Mouse (Mus musculus) heart, postnatal 14 days (tissue): Measurements from ENCODE around the gene Asb8. TPM values are rescaled to one million over a fixed set of nuclear protein-coding genes. Genes with fewer than 3 reads are reported as not detected.

ENCODE experiments used
- DNase-seq, 2 experiments: peaks; one replicate each; pipeline ENCODE4 v3.0.0; 2021 to 2022
- intact Hi-C: fragments of 180-260 bp; cut with DNase I; formaldehyde crosslinking; loops from one replicate; pipeline ENCODE4 v1.15.1; 2025
- total RNA-seq, 2 experiments: library from RNA; stranded (reverse); gene quantifications; 2 replicates each; pipeline ENCODE4 v1.2.3; 2021

Asb8 gene
- total RNA-seq, 2 experiments from 2014 or later: 99.8 to 111 TPM

DNA sequence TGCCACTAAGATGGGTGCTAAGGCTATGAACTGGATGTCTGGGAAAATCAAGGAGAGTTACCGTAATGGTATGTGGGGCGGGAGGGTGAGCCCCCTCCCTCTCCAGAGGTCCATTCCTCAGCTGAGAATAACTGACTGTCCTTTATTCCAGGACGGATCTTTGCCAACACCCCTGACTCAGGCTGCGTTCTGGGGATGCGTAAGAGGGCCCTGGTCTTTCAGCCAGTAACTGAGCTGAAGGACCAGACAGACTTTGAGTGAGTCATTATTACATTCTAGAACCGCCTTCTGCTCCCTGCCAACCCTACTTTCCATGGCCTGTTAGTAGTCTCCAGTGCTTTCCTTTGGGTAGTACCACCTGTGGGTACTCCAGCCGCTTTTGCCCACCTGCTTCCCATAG lies 34.0 kb downstream of the Asb8 start:
- DNase-seq: no peak
- intact Hi-C loops: no loop called here

GRCm38 (mm10) chr15:98131001-98131400 lies 34.4 kb downstream of the Asb8 start:
- intact Hi-C loops: no loop called here
- peak; percentile 34 to 61 for DNase-seq

- no peak for DNase-seq
- intact Hi-C loops: no loop called here
These were observed 44.6 kb downstream of the Asb8 start for GRCm38 (mm10) chr15:98120831-98121230.

- intact Hi-C loops: no loop called here
- DNase-seq: no peak
These were observed 46.1 kb downstream of the Asb8 start for GRCm38 (mm10) chr15:98119363-98119762.

DNA sequence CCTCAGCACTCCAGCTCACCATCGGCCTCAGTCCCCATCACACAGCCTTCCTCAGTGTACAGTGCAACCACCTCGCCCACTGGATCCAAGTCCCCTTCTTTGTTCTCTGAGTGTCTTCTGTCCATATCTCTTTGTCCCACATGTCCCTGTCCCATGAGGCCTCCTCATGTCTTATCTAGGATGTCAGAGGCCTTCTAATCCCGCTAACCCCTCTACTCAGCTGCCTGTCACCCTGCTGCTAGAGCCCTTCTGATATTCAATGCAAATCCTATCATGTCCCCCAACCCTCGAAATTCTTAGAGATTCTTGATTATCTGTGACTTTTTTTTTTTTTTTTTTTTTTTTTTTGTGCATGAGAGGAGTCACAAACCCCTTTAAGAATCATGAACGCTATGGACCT lies 49.1 kb downstream of the Asb8 start:
- no peak for DNase-seq
- intact Hi-C loops: no loop called here

GRCm38 (mm10) chr15:98115779-98116163 lies 49.7 kb downstream of the Asb8 start:
- intact Hi-C loops: no loop called here
- DNase-seq: no peak

DNA sequence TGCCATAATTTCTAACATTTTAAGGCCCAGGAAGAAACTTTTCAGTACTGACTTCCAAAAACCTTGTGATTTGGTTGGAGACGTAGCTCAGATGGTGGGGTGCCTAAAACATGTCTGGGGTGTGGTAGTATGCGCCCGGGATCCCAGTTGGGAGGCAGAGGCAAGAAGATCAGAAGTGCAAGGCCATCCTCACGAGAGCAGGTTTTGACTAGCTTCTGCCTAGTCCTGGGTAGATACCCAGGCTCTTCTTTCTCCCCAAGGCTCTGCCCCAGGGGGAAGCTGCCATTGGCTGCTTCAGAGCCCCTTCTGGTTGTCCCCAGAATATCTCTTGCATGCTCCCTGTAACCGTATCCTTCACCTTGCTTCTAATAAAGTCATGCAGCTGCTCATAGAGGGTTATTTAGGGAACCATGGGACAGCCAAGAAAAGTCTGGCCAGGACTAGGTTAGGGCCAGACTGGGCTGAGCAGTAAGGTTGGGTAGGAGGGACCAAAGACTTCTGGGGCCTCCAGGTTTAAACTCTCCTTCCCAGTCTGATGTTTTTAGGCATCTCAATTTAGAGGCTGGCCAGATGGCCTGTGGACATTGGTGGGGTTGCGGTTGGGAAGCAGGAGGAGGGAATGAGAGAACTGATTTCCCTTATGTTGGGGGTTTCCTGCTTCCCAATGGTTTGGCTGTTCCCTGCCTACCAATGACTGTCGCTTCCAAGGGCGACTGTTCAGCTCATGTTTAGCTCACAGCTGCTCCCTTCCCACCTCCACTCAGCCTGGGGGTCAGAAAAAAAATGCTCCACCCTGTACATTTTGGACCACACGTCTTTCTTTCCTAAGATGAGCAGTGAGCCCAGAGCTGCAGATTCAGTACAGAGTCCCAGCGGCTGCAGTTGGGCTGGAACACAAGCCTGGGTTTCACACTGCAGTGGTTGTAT lies 50.3 kb downstream of the Asb8 start:
- DNase-seq: no peak
- intact Hi-C loops: no loop called here

DNA sequence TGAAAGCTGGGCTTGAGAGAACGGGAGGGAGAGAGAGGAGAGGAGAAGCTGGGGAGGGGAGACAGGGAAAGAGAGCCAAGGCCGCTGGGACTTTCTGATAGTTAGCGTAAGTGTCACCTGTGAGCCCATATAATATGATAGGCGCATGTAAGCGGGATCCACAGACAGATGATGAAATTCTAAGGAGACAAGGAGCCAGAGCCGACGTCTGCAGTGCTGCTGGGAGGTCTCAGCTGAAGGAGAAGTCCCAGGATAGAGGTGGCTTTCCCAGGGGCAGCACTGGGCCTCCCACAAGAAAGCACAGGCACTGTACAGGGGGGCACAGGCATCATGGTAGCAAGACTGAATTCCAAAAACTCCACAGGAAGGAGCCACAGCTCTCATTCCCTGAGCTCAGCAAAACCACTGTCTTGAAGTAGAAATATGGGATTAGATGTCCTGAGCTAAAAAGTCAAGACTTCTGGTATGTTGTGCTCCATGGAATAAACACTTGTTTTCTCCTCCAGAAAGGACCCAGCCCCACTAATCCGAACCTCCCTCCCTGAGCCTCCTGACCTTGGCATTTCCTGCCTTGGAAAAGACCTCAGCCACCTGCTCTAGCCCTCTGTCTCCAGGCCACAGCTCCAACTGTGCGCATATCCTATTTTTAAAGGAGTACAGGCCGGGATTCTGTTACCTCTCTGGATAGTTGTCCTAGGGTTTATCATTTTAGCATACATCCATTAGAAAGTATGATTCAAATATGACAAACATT lies 51.1 kb downstream of the Asb8 start:
- intact Hi-C loops: no loop called here
- no peak for DNase-seq

- intact Hi-C loops: no loop called here
- no peak for DNase-seq
These were observed 53.6 kb downstream of the Asb8 start for GRCm38 (mm10) chr15:98111791-98112190.

GRCm38 (mm10) chr15:98108297-98109152 lies 56.9 kb downstream of the Asb8 start:
- DNase-seq: peak; percentile 82 to 83
- intact Hi-C loops: loop anchor here (1.0 to 5.0 kb wide), 2 partner anchors 15 to 39 kb away; partner anchors contain the start of gene Senp1

GRCm38 (mm10) chr15:98107703-98108296 lies 57.6 kb downstream of the Asb8 start:
- no peak for DNase-seq
- intact Hi-C loops: loop anchor here (1.0 to 5.0 kb wide), 2 partner anchors 14 to 40 kb away; partner anchors contain the start of gene Senp1

DNA sequence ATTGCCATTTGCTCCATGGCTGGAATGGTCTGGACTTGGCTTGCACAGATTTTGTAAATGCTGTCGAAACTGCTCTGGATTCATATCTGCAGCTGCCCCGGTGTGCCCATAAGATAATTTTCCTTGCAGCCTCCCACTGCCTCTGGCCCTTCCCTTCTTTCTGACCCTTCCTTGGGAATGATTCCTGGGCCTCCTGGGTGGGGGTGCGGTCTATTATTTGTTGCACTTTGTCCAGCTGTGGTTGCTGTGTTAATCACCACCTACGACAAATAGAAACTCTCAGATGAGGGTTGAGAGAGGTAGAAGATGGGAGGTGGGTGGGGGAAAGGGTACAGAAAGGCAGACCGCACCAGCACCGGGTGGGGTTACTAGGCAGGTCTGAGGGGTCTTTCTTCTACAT lies 58.2 kb downstream of the Asb8 start:
- intact Hi-C loops: loop anchor here (5.0 kb wide), 1 partner anchor 40 kb away; no protein-coding TSS in a partner anchor
- no peak for DNase-seq

DNA sequence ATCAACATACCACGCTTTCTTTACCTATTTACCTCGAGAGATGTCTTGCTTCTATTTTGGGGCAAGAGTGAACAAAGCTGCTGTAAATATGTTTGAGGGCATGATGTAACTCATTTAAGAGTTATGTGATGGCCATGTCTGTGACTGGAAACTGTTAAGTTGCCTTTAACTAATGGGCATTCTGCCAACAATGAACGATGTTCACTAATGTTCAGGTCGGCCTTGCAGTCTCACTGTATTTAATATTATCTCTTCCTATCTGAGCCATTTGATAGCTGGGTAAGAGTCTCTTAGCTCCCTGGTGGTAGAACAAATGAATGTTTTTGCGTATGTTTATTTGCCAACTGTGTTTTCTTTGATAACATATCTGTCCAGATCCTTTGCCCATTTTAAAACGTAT lies 58.9 kb downstream of the Asb8 start:
- no peak for DNase-seq
- intact Hi-C loops: loop anchor here (5.0 kb wide), 1 partner anchor 41 kb away; no protein-coding TSS in a partner anchor

- intact Hi-C loops: no loop called here
These were observed 63.0 kb downstream of the Asb8 start for GRCm38 (mm10) chr15:98102401-98102800.

GRCm38 (mm10) chr15:98098519-98098918 lies 66.9 kb downstream of the Asb8 start:
- intact Hi-C loops: loop anchor here (10.0 kb wide), 1 partner anchor 416 kb away; no protein-coding TSS in a partner anchor
- DNase-seq: no peak

More at GRCm38 (mm10) chr15:98102401-98102800, 63.0 kb downstream of the Asb8 start:
- no peak for DNase-seq

DNA sequence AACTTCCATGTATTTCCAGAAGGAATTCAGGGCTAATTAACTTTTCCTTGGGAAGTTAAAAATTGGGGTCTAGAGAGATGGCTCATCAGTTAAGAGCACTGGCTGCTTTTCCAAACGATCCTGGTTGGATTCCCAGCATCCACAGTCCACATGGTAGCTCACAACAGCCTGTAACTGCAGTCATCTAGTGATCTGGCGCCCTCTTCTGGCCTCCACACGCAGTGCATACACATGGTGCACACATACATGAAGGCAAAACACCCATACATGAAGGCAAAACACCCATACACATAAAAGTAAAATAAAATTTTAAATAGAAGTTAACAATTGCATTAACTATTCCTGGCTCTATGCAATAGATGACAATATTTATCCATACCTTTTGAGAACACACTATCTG lies 68.5 kb downstream of the Asb8 start:
- intact Hi-C loops: loop anchor here (10.0 kb wide), 1 partner anchor 418 kb away; no protein-coding TSS in a partner anchor
- no peak for DNase-seq

GRCm38 (mm10) chr15:98094905-98095304 lies 70.5 kb downstream of the Asb8 start:
- no peak for DNase-seq
- intact Hi-C loops: loop anchor here (5.0 to 10.0 kb wide), 2 partner anchors 292 to 420 kb away; no protein-coding TSS in a partner anchor

DNA sequence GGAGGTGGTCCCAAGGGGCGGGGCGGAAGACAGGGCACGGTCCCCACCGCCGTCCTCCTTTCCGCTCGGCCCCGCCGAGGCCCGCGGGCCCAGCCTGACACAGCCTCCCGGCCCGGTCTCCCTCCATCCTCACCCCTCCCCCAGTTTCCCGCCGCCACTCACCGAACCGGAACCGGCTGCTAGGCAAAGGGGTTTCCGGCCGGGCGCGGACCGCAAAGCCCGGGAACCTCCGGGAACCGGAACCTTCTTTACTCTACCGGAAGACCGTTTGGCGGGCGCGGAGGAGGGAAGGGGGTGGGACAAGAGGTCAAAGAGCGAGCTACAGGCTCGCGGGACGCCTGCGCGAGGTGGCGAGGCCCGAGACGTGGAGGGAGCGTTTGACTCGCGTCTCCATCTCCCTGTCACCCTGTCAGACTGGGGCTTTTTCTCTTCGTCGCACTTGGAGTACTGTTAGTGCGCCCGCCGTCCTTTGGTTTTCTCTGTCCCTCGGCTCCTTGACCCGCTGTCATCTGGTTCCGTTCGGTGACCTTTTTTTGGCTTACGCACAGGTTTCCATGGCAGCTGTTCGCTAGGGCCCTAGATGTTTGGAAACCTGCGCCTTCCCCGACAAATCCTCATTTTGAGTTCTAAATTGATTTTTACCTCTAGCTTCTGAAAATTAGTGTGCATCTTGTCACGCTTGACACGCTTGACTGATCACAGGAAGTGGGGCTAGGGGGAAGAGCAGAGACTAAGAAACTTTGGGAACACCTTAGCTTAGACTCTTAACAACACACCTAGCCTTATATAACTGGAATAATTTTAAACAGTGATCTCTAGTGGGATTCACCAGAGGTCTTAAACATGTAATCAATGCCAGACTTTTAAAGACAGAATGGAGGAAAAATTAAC lies 72.1 kb downstream of the Asb8 start, which contains the start of gene Senp1:
Gene Senp1 (minus strand): TSS at position 624 of the 891 bp plus-strand sequence.
- intact Hi-C loops: loop anchor here (1.0 to 10.0 kb wide), 4 partner anchors 15 to 421 kb away; no protein-coding TSS in a partner anchor
- peak; percentile 90 to 91 for DNase-seq
